Mouse (Mus musculus): ENCODE measurements around the gene Uhrf2. TPM values are rescaled to one million over a fixed set of nuclear protein-coding genes. Genes with fewer than 3 reads are reported as not detected.
A peak's percentile ranks its signal among the peaks of the same experiment; 100 is the strongest.

Uhrf2 gene
- polyA plus RNA-seq (2021) = 65.1 TPM

DNA sequence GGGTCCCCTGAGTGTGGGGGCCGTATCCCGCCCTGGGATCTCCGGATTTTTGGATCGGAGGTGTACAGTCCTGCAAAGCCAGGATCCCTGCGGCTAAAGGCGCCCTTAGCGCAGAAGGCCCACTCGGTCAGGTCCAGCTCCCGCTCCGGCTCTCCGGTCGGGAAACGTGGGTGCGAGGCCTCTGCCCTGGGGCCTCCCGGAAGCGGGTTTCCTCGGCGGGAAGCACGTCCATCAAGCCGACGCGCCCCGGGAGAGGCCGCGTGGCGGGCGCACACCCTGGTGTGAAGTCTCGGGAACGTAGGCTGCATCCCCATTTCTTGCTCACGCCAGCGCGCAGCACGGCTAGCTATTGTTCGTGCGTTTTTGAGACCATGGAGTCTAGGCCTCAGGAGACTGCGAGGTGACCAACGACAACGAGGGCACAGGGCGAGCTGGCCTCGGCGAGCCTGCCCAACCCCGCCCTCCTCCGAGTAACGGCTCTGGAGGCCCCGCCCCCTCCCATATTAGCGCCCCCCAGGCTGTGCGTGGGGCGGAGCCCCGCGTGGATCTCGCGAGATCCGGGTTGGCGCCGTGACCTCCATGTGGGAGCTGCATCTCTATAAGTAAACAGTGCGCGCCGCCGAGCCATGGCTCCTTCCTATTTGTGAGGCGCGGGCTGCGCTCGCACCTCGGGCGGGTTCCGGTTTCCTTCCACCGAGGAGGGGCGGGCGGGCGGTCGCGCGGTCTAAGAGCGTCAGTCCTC lies at the start of gene Uhrf2:
TSS of gene Uhrf2 (plus strand) at position 620 of the 742 bp plus-strand sequence.
- in situ Hi-C loops (cut with MboI; ENCODE audit: low pct_unique_long_range_greater_than_20kb) = no loop called here
- TF ChIP-seq CTCF (IDR thresholded peaks at IDR 0.05) = no peak
- ATAC-seq = peak; percentile 90
- no peaks in the 10 kb centered on the region for H3K27me3 ChIP-seq
- POLR2A ChIA-PET = interaction anchor here (0.6 kb wide), 1 partner anchor 193 kb away, joined by 5 read pairs; no protein-coding TSS in a partner anchor
- CTCF ChIA-PET = no interaction called here
- DNase-seq (ENCODE audit: low read depth, low spot score) = peak; percentile 34

GRCm38 (mm10) chr19:29984208-29985005 lies 45.9 kb upstream of the Uhrf2 start:
- no peak for TF ChIP-seq CTCF (IDR thresholded peaks at IDR 0.05)
- peak; percentile 93 for DNase-seq (ENCODE audit: low read depth, low spot score)
- H3K27me3 ChIP-seq = peaks cover 6% of the 10 kb centered on the region
- in situ Hi-C loops (cut with MboI; ENCODE audit: low pct_unique_long_range_greater_than_20kb) = loop anchor here (5.0 to 25.0 kb wide), 3 partner anchors 143 to 297 kb away; partner anchors contain the start of gene Mlana
- POLR2A ChIA-PET = interaction anchor here (0.7 to 1.4 kb wide), 2 partner anchors 47 to 150 kb away, joined by 3 read pairs; no protein-coding TSS in a partner anchor
- CTCF ChIA-PET = interaction anchor here (8.6 kb wide), 1 partner anchor 160 kb away, joined by 80 read pairs; no protein-coding TSS in a partner anchor
- peak; percentile 91 for ATAC-seq

- ChIA-PET CTCF (no interaction called here), POLR2A (no interaction called here)
- H3K27me3 ChIP-seq = no peaks in the 10 kb centered on the region
- DNase-seq (ENCODE audit: low read depth, low spot score) (no peak), ATAC-seq (no peak)
- TF ChIP-seq CTCF (IDR thresholded peaks at IDR 0.05) = no peak
- in situ Hi-C loops (cut with MboI; ENCODE audit: low pct_unique_long_range_greater_than_20kb) = loop anchor here (5.0 to 25.0 kb wide), 3 partner anchors 141 to 299 kb away; partner anchors contain the start of gene Mlana
Observed at GRCm38 (mm10) chr19:29986464-29987091, 43.7 kb upstream of the Uhrf2 start.

DNA sequence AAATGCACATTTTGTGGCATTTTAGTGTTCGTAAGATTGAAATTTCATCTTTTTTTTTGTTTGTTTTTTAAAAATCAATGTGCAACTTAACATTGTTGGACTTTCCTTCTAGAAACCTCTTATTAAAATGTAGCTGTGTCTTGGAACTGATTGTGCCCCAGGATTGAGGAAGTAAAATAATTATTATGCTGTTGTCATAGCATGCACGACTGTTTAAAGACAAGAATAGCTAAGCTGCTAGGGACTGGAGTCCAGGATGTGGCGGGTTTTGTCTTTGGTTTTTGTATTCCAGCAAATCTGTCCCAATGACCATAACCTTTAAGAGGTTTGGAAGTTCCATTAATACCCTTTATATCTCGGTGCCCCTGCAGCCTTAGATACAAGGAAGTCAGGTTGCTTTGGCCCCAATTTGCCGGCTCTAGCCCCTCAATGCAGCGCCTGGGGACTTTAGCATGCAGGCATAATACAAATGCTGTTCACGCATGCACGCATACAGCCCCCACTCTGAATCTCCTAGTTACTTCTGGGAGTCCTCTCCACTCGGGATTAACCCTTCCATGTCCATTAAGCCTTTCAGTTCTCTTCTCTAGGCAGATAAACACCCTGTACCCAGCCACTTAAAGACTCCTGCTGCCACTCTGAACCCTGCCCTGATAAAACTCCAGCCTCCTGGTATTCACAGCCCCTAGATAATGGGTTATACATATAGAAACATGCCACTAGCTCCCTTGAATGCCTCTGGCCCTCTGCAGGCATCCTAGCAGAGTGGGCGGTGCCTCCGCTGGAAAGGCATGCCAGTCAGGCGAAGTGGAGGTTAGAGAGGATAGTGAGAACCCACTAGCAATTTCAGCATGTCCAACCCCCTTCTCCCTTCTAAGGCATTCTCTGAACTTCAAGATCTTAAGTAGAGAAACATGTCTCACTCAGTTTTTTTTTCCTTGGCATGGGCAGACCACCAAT lies 29.6 kb upstream of the Uhrf2 start:
- TF ChIP-seq CTCF (IDR thresholded peaks at IDR 0.05) = no peak

DNA sequence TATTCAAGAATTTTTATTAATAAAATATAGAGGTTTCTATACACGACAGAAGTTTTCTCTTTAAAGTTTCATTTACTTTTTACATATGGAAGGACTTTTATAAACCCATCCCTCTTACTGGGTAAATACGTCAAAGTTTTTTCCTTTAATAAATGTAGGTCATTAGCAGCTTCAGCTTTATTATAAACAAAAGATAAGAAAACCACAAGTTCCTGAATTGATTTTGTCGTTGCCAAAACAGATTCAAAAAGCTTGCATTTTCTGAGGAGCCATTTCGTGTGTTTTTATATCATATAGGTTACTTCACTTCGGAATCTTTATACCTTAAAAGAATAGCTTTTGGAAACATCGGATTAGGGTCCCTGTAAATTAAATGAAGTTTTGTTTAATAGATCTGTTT lies 28.8 kb upstream of the Uhrf2 start:
- ChIA-PET POLR2A (interaction anchor here (0.5 kb wide), 1 partner anchor 59 kb away, joined by 3 read pairs; no protein-coding TSS in a partner anchor), CTCF (interaction anchor here (1.2 kb wide), 1 partner anchor 56 kb away, joined by 3 read pairs; no protein-coding TSS in a partner anchor)
- TF ChIP-seq CTCF (IDR thresholded peaks at IDR 0.05) = no peak
- in situ Hi-C loops (cut with MboI; ENCODE audit: low pct_unique_long_range_greater_than_20kb) = no loop called here
- DNase-seq (ENCODE audit: low read depth, low spot score) (no peak), ATAC-seq (no peak)
- H3K27me3 ChIP-seq = peaks cover 24% of the 10 kb centered on the region

More for the DNA sequence above, 29.6 kb upstream of the Uhrf2 start:
- in situ Hi-C loops (cut with MboI; ENCODE audit: low pct_unique_long_range_greater_than_20kb) = no loop called here
- ChIA-PET POLR2A (no interaction called here), CTCF (interaction anchor here (1.2 to 1.5 kb wide), 2 partner anchors 22 to 55 kb away, joined by 3 read pairs; no protein-coding TSS in a partner anchor)
- ATAC-seq (no peak), DNase-seq (ENCODE audit: low read depth, low spot score) (no peak)
- peaks cover 24% of the 10 kb centered on the region for H3K27me3 ChIP-seq

DNA sequence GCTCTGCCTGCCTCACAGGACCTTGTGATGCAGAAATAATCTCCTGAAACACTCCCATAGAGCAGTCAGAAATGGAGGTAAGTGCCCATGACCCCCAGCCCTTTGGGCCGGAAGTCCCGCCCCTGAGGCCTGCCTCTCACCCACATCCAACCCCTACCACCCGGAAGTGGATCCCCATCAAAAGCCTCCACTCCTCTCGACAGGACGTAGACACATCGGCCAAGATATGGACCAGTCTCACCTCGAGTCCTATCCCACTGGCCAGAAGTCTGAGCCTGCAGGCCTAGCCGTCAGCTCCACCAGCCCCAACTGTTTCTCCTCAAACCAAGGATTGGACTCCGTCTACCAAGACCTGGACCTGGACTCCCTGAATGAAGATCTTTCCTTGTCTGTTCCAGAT lies 26.7 kb upstream of the Uhrf2 start, which contains the start of gene Trpd52l3:
TSS of gene Trpd52l3 (plus strand) at position 170 of the 400 bp plus-strand sequence.
- POLR2A ChIA-PET = no interaction called here
- DNase-seq (ENCODE audit: low read depth, low spot score) = no peak
- CTCF ChIA-PET = interaction anchor here (0.7 kb wide), 1 partner anchor 11 kb away, joined by 3 read pairs; no protein-coding TSS in a partner anchor
- no peak for ATAC-seq
- TF ChIP-seq CTCF (IDR thresholded peaks at IDR 0.05) = no peak
- peaks cover 26% of the 10 kb centered on the region for H3K27me3 ChIP-seq
- in situ Hi-C loops (cut with MboI; ENCODE audit: low pct_unique_long_range_greater_than_20kb) = no loop called here

DNA sequence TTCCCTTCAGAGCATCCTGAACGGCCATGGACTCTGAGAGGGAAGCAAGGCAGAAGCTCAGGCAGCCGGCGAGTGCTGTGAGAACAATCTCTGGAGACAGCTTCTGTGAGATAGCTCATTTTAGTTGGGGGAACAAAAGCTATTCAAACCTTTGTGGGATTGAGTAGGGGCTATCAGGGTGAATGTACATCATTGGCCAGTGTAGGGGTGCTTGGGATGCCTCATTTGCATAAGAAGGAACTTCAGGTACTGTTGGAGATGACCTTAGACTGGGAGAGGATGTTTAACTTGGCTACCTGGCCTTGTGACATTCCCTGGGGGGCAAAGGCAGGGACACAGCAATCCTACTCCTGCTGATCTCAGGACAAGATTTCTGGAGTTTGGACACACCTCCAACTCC lies 23.9 kb upstream of the Uhrf2 start:
- DNase-seq (ENCODE audit: low read depth, low spot score) = no peak

GRCm38 (mm10) chr19:30010520-30011296 lies 19.6 kb upstream of the Uhrf2 start:
- CTCF ChIA-PET = interaction anchor here (1.1 kb wide), 1 partner anchor 14 kb away, joined by 4 read pairs; no protein-coding TSS in a partner anchor
- in situ Hi-C loops (cut with MboI; ENCODE audit: low pct_unique_long_range_greater_than_20kb) = no loop called here
- DNase-seq (ENCODE audit: low read depth, low spot score) = no peak
- no peak for TF ChIP-seq CTCF (IDR thresholded peaks at IDR 0.05)
- no peak for ATAC-seq
- peaks cover 10% of the 10 kb centered on the region for H3K27me3 ChIP-seq
- POLR2A ChIA-PET = interaction anchor here (0.6 kb wide), 1 partner anchor 62 kb away, joined by 3 read pairs; no protein-coding TSS in a partner anchor

More for the DNA sequence above, 23.9 kb upstream of the Uhrf2 start:
- ATAC-seq = no peak
- no peak for TF ChIP-seq CTCF (IDR thresholded peaks at IDR 0.05)
- peaks cover 17% of the 10 kb centered on the region for H3K27me3 ChIP-seq
- ChIA-PET POLR2A (no interaction called here), CTCF (no interaction called here)
- in situ Hi-C loops (cut with MboI; ENCODE audit: low pct_unique_long_range_greater_than_20kb) = no loop called here

DNA sequence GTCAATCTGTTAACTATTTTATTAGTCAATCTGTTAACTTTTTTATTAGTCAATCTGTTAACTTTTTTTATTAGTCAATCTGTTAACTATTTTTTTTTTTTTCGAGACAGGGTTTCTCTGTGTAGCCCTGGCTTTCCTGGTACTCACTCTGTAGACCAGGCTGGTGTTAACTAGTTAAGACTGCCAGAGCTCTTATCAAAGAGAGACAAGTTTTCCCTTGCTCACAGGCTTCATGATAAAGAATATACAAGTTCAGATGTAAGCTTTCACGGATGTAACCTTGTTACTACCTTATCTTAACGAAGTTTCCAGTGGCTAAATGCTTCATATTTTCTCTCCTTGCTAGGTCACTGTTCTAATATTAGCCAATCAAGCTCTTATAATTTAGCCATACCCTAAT lies 16.0 kb upstream of the Uhrf2 start:
- DNase-seq (ENCODE audit: low read depth, low spot score) (no peak), ATAC-seq (no peak)
- ChIA-PET CTCF (no interaction called here), POLR2A (no interaction called here)
- no peak for TF ChIP-seq CTCF (IDR thresholded peaks at IDR 0.05)
- peaks cover 5% of the 10 kb centered on the region for H3K27me3 ChIP-seq
- in situ Hi-C loops (cut with MboI; ENCODE audit: low pct_unique_long_range_greater_than_20kb) = no loop called here
